In the genomic region with DNA sequence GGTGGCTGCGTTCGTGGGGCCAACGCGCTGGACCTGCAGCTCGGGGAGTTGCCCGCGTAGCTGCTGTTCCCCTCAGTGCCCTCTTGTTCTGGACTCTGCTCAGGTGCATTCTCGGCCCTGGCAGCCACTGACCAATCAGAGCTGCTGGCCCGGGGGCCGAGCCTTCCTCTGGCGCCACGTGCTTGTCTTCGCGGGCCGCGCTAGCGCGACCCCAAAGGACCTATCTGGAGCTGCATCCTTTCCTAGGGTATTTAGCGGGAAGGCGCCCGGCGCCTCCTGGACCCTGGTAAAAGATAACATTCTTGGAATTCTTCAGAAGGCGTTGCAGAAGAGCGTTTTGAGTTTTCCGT, we compare ENCODE assay signal across 8 mouse cellular contexts. TPM values are rescaled to one million over a fixed set of nuclear protein-coding genes. Genes with fewer than 3 reads are reported as not detected.
A peak's percentile ranks its signal among the peaks of the same experiment; 100 is the strongest.
DNase-seq lines count a peak whose midpoint lies in the region; ATAC-seq and TF ChIP-seq lines count a peak whose summit lies in the region.

No protein-coding gene starts in this region.

- peak overlapping the region; percentile 97 for H3K4me2 ChIP-seq in intestine, embryonic 15.5 days (replicated peaks)
- H3K4me2 ChIP-seq in liver, embryonic 12.5 days, result peak overlapping the region; percentile 89
- H3K4me2 ChIP-seq in myocyte (ENCODE audit: low read depth), result peak overlapping the region; percentile 100

- TF ChIP-seq POLR2A in myocyte (IDR thresholded peaks at IDR 0.05; ENCODE audit: insufficient read length, low read depth), result no peak

- H3ac ChIP-seq in myocyte (ENCODE audit: control insufficient read depth, insufficient read length), result peak overlapping the region; percentile 67

- H3K9ac ChIP-seq in intestine, embryonic 15.5 days, result peak overlapping the region; percentile 73
- peak overlapping the region; percentile 88 for H3K9ac ChIP-seq in liver, embryonic 12.5 days

- H3K4me3 ChIP-seq in intestine, embryonic 15.5 days (replicated peaks), result peak overlapping the region; percentile 83
- H3K4me3 ChIP-seq in liver, embryonic 12.5 days, result peak overlapping the region; percentile 93
- peak overlapping the region; percentile 94 for H3K4me3 ChIP-seq in myocyte

- ATAC-seq in granulocyte monocyte progenitor cell, adult 5-6 weeks (replicated peaks; ENCODE audit: poor library complexity, severe bottlenecking), result peak; percentile 47
- peak; percentile 86 for ATAC-seq in intestine, embryonic 15.5 days
- peak; percentile 59 for ATAC-seq in liver, embryonic 12.5 days

- peak; percentile 17 for DNase-seq in urinary bladder, postnatal 10 days (ENCODE audit: low spot score)
- no peak for DNase-seq in urinary bladder, adult 2 months (ENCODE audit: low spot score)
- DNase-seq in embryo, embryonic 10 days (ENCODE audit: low spot score), result peak; percentile 83
- no peak for DNase-seq in B cell, adult 2 months

- under 1% methylated on average over 25 of the region's 25 CpGs for WGBS in intestine, embryonic 15.5 days
- under 1% methylated on average over 25 of the region's 25 CpGs for WGBS in liver, embryonic 12.5 days (ENCODE audit: insufficient replicate concordance)

- H3K27me3 ChIP-seq in intestine, embryonic 15.5 days (replicated peaks), result no peaks in the 10 kb centered on the region
- H3K27me3 ChIP-seq in liver, embryonic 12.5 days (replicated peaks), result no peaks in the 10 kb centered on the region
- H3K27me3 ChIP-seq in myocyte (ENCODE audit: control insufficient read depth, insufficient read depth, insufficient read length), result no peaks in the 10 kb centered on the region

- no peaks in the 10 kb centered on the region for H3K36me3 ChIP-seq in intestine, embryonic 15.5 days
- peaks cover 21% of the 10 kb centered on the region for H3K36me3 ChIP-seq in liver, embryonic 12.5 days
- no peaks in the 10 kb centered on the region for H3K36me3 ChIP-seq in myocyte (ENCODE audit: control insufficient read depth, insufficient read depth)

- H3K9me3 ChIP-seq in intestine, embryonic 15.5 days, result no peaks in the 10 kb centered on the region
- peaks cover 6% of the 10 kb centered on the region; the same call in 1 of the 2 replicates for H3K9me3 ChIP-seq in liver, embryonic 12.5 days (replicated peaks)

- H3K27ac ChIP-seq in intestine, embryonic 15.5 days, result peak overlapping the region; percentile 92
- H3K27ac ChIP-seq in liver, embryonic 12.5 days, result peak overlapping the region; percentile 91

- H3K4me1 ChIP-seq in intestine, embryonic 15.5 days (replicated peaks), result 0 out of 2 replicates have a peak, but pooled peaks cover 3% of the 10 kb centered on the region
- peaks cover 36% of the 10 kb centered on the region for H3K4me1 ChIP-seq in liver, embryonic 12.5 days

- peaks cover 45% of the 10 kb centered on the region for H3K79me2 ChIP-seq in myocyte (ENCODE audit: control insufficient read depth, insufficient read depth)

TF ChIP-seq in myocyte, 11 proteins besides CTCF, POLR2A, EP300 and RAD21:
- TF ChIP-seq REST (IDR thresholded peaks at IDR 0.05; ENCODE audit: insufficient read depth, insufficient read length) (no peak), USF1 (IDR thresholded peaks at IDR 0.05; ENCODE audit: low read depth) (peak; percentile 8), MYOG (IDR thresholded peaks at IDR 0.05; ENCODE audit: control insufficient read depth in 1 of 3, insufficient read depth in 1 of 3, insufficient read length in 2 of 3, low read depth in 2 of 3) (no peak), MAX (IDR thresholded peaks at IDR 0.05; ENCODE audit: low read depth) (peak; percentile 33), TCF12 (IDR thresholded peaks at IDR 0.05; ENCODE audit: insufficient read depth, poor library complexity, severe bottlenecking) (no peak), MYOD1 (IDR thresholded peaks at IDR 0.05; ENCODE audit: control insufficient read depth in 1 of 3, insufficient read length in 2 of 3, low read depth in 2 of 3) (no peak), E2F4 (IDR thresholded peaks at IDR 0.05; ENCODE audit: insufficient read depth) (no peak), TCF3 (IDR thresholded peaks at IDR 0.05; ENCODE audit: insufficient read length, low read depth) (no peak), POLR2AphosphoS2 (IDR thresholded peaks at IDR 0.05; ENCODE audit: insufficient read length, low read depth) (no peak), SRF (IDR thresholded peaks at IDR 0.05; ENCODE audit: control insufficient read depth, insufficient read length, low read depth) (no peak)

RNA-seq across cellular contexts. Expression of gene Adk, which starts 0.4 kb away (rescaled TPM):
- polyA plus RNA-seq in urinary bladder, adult 2 months (2012; rRNA removed), result 83.3 and 100 TPM in 2 replicates
- total RNA-seq in granulocyte monocyte progenitor cell, adult 5-6 weeks (2014; fragmentation: Nextera tagmentation), result 69.1 and 73.1 TPM in 2 replicates
- 96.7 and 125 TPM in 2 replicates for total RNA-seq in granulocyte monocyte progenitor cell, adult 5-6 weeks (2017)
- polyA plus RNA-seq in intestine, embryonic 15.5 days (2015; fragmentation: Nextera tagmentation; extraction: Ambion mirVana), result 215 and 230 TPM in 2 replicates
- 195 and 206 TPM in 2 replicates for polyA plus RNA-seq in liver, embryonic 12.5 days (2016; fragmentation: Nextera tagmentation; extraction: Ambion mirVana)
- polyA plus RNA-seq in myocyte (2012; fragmentation: generic; extraction: Trizol), result 37.2 TPM

RNA-seq across cellular contexts. Expression of gene Ap3m1, which starts 0.4 kb away (rescaled TPM):
- 60.8 and 76.9 TPM in 2 replicates for polyA plus RNA-seq in urinary bladder, adult 2 months (2012; rRNA removed)
- total RNA-seq in granulocyte monocyte progenitor cell, adult 5-6 weeks (2014; fragmentation: Nextera tagmentation), result 54.1 and 71.7 TPM in 2 replicates
- 66.0 and 83.4 TPM in 2 replicates for total RNA-seq in granulocyte monocyte progenitor cell, adult 5-6 weeks (2017)
- polyA plus RNA-seq in intestine, embryonic 15.5 days (2015; fragmentation: Nextera tagmentation; extraction: Ambion mirVana), result 70.2 and 79.0 TPM in 2 replicates
- 42.9 and 43.4 TPM in 2 replicates for polyA plus RNA-seq in liver, embryonic 12.5 days (2016; fragmentation: Nextera tagmentation; extraction: Ambion mirVana)
- 15.1 TPM for polyA plus RNA-seq in myocyte (2012; fragmentation: generic; extraction: Trizol)

Comparison
In these comparisons a context has a peak if more than half of its experiments do, and no peak if none do; other contexts are left out.
1. DNase-seq: peak in urinary bladder, postnatal 10 days (single experiment) and embryo, embryonic 10 days (single experiment); none in urinary bladder, adult 2 months (single experiment) and B cell, adult 2 months (0 of 2).
2. Peak in every context shown above with its lines, with median percentiles within 50 percentile points of each other: ATAC-seq, H3K4me2 ChIP-seq and H3K4me3 ChIP-seq.